9 mouse cellular contexts compared by ENCODE assay signal in genomic region chr1:44584886-44585385, GRCm38 (mm10). TPM values are rescaled to one million over a fixed set of nuclear protein-coding genes. Genes with fewer than 3 reads are reported as not detected.
A peak's percentile ranks its signal among the peaks of the same experiment; 100 is the strongest.
DNase-seq lines count a peak whose midpoint lies in the region; ATAC-seq and TF ChIP-seq lines count a peak whose summit lies in the region.
"Had no signal": no experiment of that assay in that cellular context is flagged by ENCODE, and none has a peak within 500 bp of the region (broad histone marks: within the 10 kb centered on the region; RNA-seq: fewer than 3 reads in every experiment).

No protein-coding gene starts in this region.

- intact Hi-C loops in left cerebral cortex, postnatal 4 days (cut with DNase I): no loop called here

- WGBS in hindbrain, embryonic 13.5 days: 21% methylated on average over 3 of the region's 3 CpGs

- no peak overlapping the region for H3K4me2 ChIP-seq in hindbrain, embryonic 13.5 days

- TF ChIP-seq CTCF in brain, embryonic 14.5 days (IDR thresholded peaks at IDR 0.05; ENCODE audit: borderline replicate concordance, extremely low read depth, insufficient read depth, insufficient read length): no peak

- peaks cover 8% of the 10 kb centered on the region for H3K4me1 ChIP-seq in hindbrain, embryonic 13.5 days (replicated peaks)

- H3K36me3 ChIP-seq in hindbrain, embryonic 13.5 days: no peaks in the 10 kb centered on the region

- H3K4me3 ChIP-seq in hindbrain, embryonic 13.5 days: no peak overlapping the region
- H3K4me3 ChIP-seq: erythroblast, embryonic 14.5 days had no signal

- DNase-seq in left cerebral cortex, postnatal 4 days: peak; percentile 3
- no peak for DNase-seq in left cerebral cortex, adult 9 months (ENCODE audit: low spot score in 2 of 2)
- peak; percentile 58 for DNase-seq in brain, embryonic 14.5 days (ENCODE audit: low read depth)
- DNase-seq in right cerebral cortex, postnatal 10 days (ENCODE audit: low spot score in 2 of 2): no peak
- DNase-seq in thymus, postnatal 14 days: no peak
- no peak for DNase-seq in spleen, postnatal 14 days (ENCODE audit: low spot score in 2 of 2)

- no peaks in the 10 kb centered on the region for H3K9me3 ChIP-seq in hindbrain, embryonic 13.5 days

- no peak overlapping the region for H3K9ac ChIP-seq in hindbrain, embryonic 13.5 days

- H3K27me3 ChIP-seq in hindbrain, embryonic 13.5 days: no peaks in the 10 kb centered on the region

- no peak for TF ChIP-seq POLR2A in brain, embryonic 14.5 days (IDR thresholded peaks at IDR 0.05; ENCODE audit: borderline replicate concordance, extremely low read depth, insufficient read depth, insufficient read length, poor library complexity, severe bottlenecking)

- peak; percentile 85 for ATAC-seq in hindbrain, embryonic 13.5 days (ENCODE audit: low FRiP score)
- ATAC-seq in megakaryocyte-erythroid progenitor cell, adult 5-6 weeks (replicated peaks; ENCODE audit: low FRiP score, low TSS enrichment, poor library complexity, severe bottlenecking): peak; percentile 100

- peak overlapping the region; percentile 25; the same call in 1 of the 2 replicates for H3K27ac ChIP-seq in hindbrain, embryonic 13.5 days

RNA-seq across cellular contexts. Expression of gene Gulp1, which starts 33.6 kb away (rescaled TPM):
- total RNA-seq in left cerebral cortex, postnatal 4 days (2021): 1 to 10 TPM; 7.9 to 8.1 TPM
- polyA plus RNA-seq in brain, embryonic 14.5 days (2012; rRNA removed): 6.7 and 7.3 TPM in 2 replicates
- 9.1 and 10.0 TPM in 2 replicates for polyA plus RNA-seq in hindbrain, embryonic 13.5 days (2015; fragmentation: Nextera tagmentation; extraction: Ambion mirVana)
- total RNA-seq in megakaryocyte-erythroid progenitor cell, adult 5-6 weeks (2014; fragmentation: Nextera tagmentation): 1.3 and 1.8 TPM in 2 replicates
- 1.9 and 5.9 TPM in 2 replicates for total RNA-seq in megakaryocyte-erythroid progenitor cell, adult 5-6 weeks (2017)
- polyA plus RNA-seq: erythroblast, embryonic 14.5 days had no signal

Comparison
In these comparisons a context has a peak if more than half of its experiments do, and no peak if none do; other contexts are left out.
1. DNase-seq: peak in left cerebral cortex, postnatal 4 days (single experiment) and brain, embryonic 14.5 days (single experiment); none in left cerebral cortex, adult 9 months (0 of 2), right cerebral cortex, postnatal 10 days (0 of 2), thymus, postnatal 14 days (single experiment) and spleen, postnatal 14 days (0 of 2).